Mouse (Mus musculus) heart, adult 2 months (tissue): Measurements from ENCODE around the gene Gsdma2. TPM values are rescaled to one million over a fixed set of nuclear protein-coding genes. Genes with fewer than 3 reads are reported as not detected.

ENCODE experiments used
- DNase-seq, 2 experiments: peaks; one replicate each; pipeline ENCODE4 v3.0.0; 2021
- H3K27ac ChIP-seq: fragments of 200-600 bp; 2 replicates; pipeline ENCODE4 v1.8.1; 2022
- H3K27me3 ChIP-seq: fragments of 200-500 bp; 2 replicates; pipeline ENCODE4 v1.6.1; 2012; ENCODE audit warnings: mild to moderate bottlenecking, low read length, inconsistent platforms, mixed read lengths; ENCODE audit not compliant: control insufficient read depth, insufficient read depth
- H3K36me3 ChIP-seq: fragments of 200-500 bp; 2 replicates; pipeline ENCODE4 v1.6.1; 2012; ENCODE audit warnings: low read length, inconsistent platforms; ENCODE audit not compliant: control insufficient read depth, insufficient read depth
- H3K4me1 ChIP-seq: fragments of 200-500 bp; 2 replicates; pipeline ENCODE4 v1.6.1; 2011; ENCODE audit warnings: low read length; ENCODE audit not compliant: control insufficient read depth, insufficient read depth
- H3K4me3 ChIP-seq: fragments of 200-600 bp; 2 replicates; pipeline ENCODE4 v1.8.1; 2022
- H3K79me2 ChIP-seq: fragments of 200-500 bp; replicated peaks from 2 replicates; pipeline ENCODE4 v1.6.1; 2012; ENCODE audit warnings: mild to moderate bottlenecking, inconsistent platforms, low read length, moderate library complexity, mixed read lengths; ENCODE audit not compliant: control insufficient read depth, insufficient read depth
- H3K9ac ChIP-seq: fragments of 200-500 bp; 2 replicates; pipeline ENCODE4 v1.6.1; 2012; ENCODE audit warnings: low read depth, mild to moderate bottlenecking, control low read depth, inconsistent platforms, low read length, mixed read lengths
- CTCF ChIP-seq: fragments of 200-600 bp; IDR thresholded peaks from 2 replicates; pipeline ENCODE4 v1.8.1; 2022; ENCODE audit warnings: antibody characterized with exemption, mild to moderate bottlenecking, moderate library complexity
- EP300 ChIP-seq: fragments of 200-500 bp; IDR thresholded peaks from 2 replicates; pipeline ENCODE4 v1.6.1; 2011; ENCODE audit warnings: low read depth, low read length, control low read depth; ENCODE audit not compliant: insufficient read depth
- POLR2A ChIP-seq: fragments of 200-500 bp; IDR thresholded peaks from 2 replicates; pipeline ENCODE4 v1.6.1; 2011; ENCODE audit warnings: mild to moderate bottlenecking, low read depth, low read length, control low read depth; ENCODE audit not compliant: insufficient read depth
- WGBS: fragments of 180-500 bp; shearing (Covaris S2); methylation state at CpG from one replicate; pipeline ENCODE4 v1.1.7; 2018; 5-methylcytosine and 5-hydroxymethylcytosine counted together
- intact Hi-C: fragments of 180-260 bp; cut with DNase I; formaldehyde crosslinking; loops from one replicate; pipeline ENCODE4 v1.15.1; 2025
- long read RNA-seq: library from polyadenylated mRNA; stranded (forward); transcript quantifications from one replicate; pipeline ENCODE4 v2.0.0, GENCODE M21; 2021
- polyA plus RNA-seq: library from polyadenylated mRNA; depleted of rRNA; stranded (reverse); fragments of >200 nt; gene quantifications from 2 replicates; pipeline ENCODE4 v1.2.3, GENCODE M21; 2012; rRNA removed
- total RNA-seq, 2 experiments: library from RNA; stranded (reverse); gene quantifications; 2 replicates each; pipeline ENCODE4 v1.2.3; 2021

The Gsdma2 gene
- total RNA-seq (not detected), polyA plus RNA-seq (not detected in 2 replicates)
- long read RNA-seq: 0 reads

DNA sequence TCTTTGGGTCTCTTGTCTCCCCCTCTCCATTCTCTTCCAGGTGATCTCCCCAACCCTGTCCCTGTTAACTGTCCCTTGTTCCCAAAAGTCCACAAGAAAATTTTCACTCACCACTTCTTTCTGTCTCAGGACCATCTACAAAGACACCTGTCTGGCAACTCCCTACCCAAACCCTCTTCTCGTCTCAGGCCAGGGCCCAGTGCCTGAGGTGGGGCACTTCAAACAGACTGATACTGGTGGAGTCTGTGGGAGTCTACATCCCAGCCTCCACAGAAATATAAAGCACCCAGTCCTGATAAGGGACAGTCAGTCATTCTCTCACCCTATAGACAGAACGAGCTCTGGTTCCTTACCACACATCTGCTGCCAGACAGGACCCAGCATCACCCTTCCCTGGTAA lies at the start of gene Gsdma2:
TSS of gene Gsdma2 (plus strand) at position 301 of the 400 bp plus-strand sequence.
- intact Hi-C loops: no loop called here
- no peaks in the 10 kb centered on the region for H3K27me3 ChIP-seq
- WGBS: 38% methylated on average over 2 of the region's 2 CpGs
- no peaks in the 10 kb centered on the region for H3K4me1 ChIP-seq
- DNase-seq: no peak
- H3K4me3 ChIP-seq: no peak within 1 kb of the TSS
- no peak for TF ChIP-seq POLR2A
- TF ChIP-seq CTCF: no peak
- TF ChIP-seq EP300: no peak
- H3K9ac ChIP-seq: no peak within 1 kb of the TSS
- H3K27ac ChIP-seq: no peak within 1 kb of the TSS
- no peaks in the 10 kb centered on the region for H3K36me3 ChIP-seq
- no peaks in the 10 kb centered on the region for H3K79me2 ChIP-seq

GRCm38 (mm10) chr11:98597363-98597762 lies 49.2 kb upstream of the Gsdma2 start:
- Histone ChIP-seq H3K9ac (no peak overlapping the region), H3K27ac (no peak overlapping the region), H3K4me3 (no peak overlapping the region), H3K79me2 (no peaks in the 10 kb centered on the region), H3K27me3 (no peaks in the 10 kb centered on the region), H3K4me1 (no peaks in the 10 kb centered on the region), H3K36me3 (no peaks in the 10 kb centered on the region)
- 25% methylated on average over 6 of the region's 6 CpGs for WGBS
- TF ChIP-seq EP300 (peak; percentile 67; the same call in 1 of the 2 replicates), POLR2A (no peak), CTCF (peak; percentile 79)
- intact Hi-C loops: loop anchor here (2.0 to 5.0 kb wide), 2 partner anchors 47 to 255 kb away; partner anchors contain the start of gene Zpbp2
- peak in 1 of 2 experiments; percentile 65 for DNase-seq

- 81% methylated on average over 8 of the region's 8 CpGs for WGBS
- no peak within 1 kb of the TSS for H3K27ac ChIP-seq
- intact Hi-C loops: loop anchor here (2.0 to 5.0 kb wide), 2 partner anchors 47 to 256 kb away; partner anchors contain the start of gene Zpbp2
- no peaks in the 10 kb centered on the region for H3K36me3 ChIP-seq
- no peak for TF ChIP-seq POLR2A
- no peak for TF ChIP-seq CTCF
- no peak for TF ChIP-seq EP300
- H3K79me2 ChIP-seq: no peaks in the 10 kb centered on the region
- H3K4me1 ChIP-seq: no peaks in the 10 kb centered on the region
- no peaks in the 10 kb centered on the region for H3K27me3 ChIP-seq
- no peak for DNase-seq
- H3K4me3 ChIP-seq: no peak within 1 kb of the TSS
- no peak within 1 kb of the TSS for H3K9ac ChIP-seq
These were observed 48.6 kb upstream of the Gsdma2 start, which contains the start of gene Lrrc3c for GRCm38 (mm10) chr11:98597991-98598390. Gene Lrrc3c (plus strand): TSS chr11:98598291.

DNA sequence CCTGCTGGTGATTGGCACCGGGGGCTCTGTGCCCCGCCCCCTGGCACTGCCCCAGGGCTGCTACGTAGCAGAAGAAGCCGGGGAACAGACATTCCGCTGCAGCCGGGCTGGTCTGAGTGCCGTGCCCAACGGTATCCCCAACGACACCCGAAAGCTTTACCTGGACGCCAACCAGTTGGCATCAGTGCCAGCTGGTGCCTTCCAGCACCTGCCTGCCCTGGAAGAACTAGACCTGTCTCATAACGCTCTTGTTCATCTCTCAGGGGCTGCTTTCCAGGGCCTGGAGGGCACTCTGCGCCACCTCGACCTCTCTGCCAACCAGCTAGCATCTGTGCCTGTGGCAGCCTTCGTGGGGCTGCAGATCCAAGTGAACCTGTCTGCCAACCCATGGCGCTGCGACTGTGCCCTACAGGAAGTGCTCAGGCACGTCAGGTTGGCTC lies 47.7 kb upstream of the Gsdma2 start:
- intact Hi-C loops: loop anchor here (5.0 kb wide), 1 partner anchor 257 kb away; no protein-coding TSS in a partner anchor
- Histone ChIP-seq H3K4me1 (no peaks in the 10 kb centered on the region), H3K27me3 (no peaks in the 10 kb centered on the region), H3K36me3 (no peaks in the 10 kb centered on the region), H3K27ac (no peak overlapping the region), H3K9ac (no peak overlapping the region), H3K79me2 (no peaks in the 10 kb centered on the region), H3K4me3 (no peak overlapping the region)
- 42% methylated on average over 18 of the region's 18 CpGs for WGBS
- no peak for TF ChIP-seq EP300
- TF ChIP-seq CTCF: no peak
- TF ChIP-seq POLR2A: no peak
- DNase-seq: no peak

DNA sequence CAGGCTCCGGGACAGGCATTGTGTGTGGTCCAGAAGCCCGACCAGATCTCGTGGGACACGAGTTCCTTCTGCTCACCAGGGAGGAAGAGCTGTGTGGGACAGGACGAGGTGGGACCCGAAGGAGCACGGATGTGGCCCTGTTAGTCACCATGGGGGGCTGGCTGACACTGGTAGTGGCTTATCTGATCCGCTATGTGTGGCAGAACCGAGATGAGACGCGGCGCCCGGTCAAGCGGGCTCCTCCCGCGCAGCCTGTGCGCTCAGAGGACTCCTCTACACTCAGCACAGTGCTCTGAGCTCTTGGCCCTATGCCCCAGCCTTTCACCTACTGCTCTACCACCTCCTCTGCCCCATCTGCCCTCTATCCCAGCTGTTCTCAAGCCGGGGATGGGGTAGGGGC lies 47.3 kb upstream of the Gsdma2 start:
- H3K9ac ChIP-seq: no peak overlapping the region
- no peaks in the 10 kb centered on the region for H3K36me3 ChIP-seq
- no peak overlapping the region for H3K27ac ChIP-seq
- H3K4me1 ChIP-seq: no peaks in the 10 kb centered on the region
- WGBS: 13% methylated on average over 18 of the region's 18 CpGs
- TF ChIP-seq CTCF: no peak
- no peak for TF ChIP-seq POLR2A
- no peak for TF ChIP-seq EP300
- no peaks in the 10 kb centered on the region for H3K27me3 ChIP-seq
- no peak overlapping the region for H3K4me3 ChIP-seq
- no peak for DNase-seq
- no peaks in the 10 kb centered on the region for H3K79me2 ChIP-seq
- intact Hi-C loops: loop anchor here (5.0 kb wide), 1 partner anchor 257 kb away; no protein-coding TSS in a partner anchor

DNA sequence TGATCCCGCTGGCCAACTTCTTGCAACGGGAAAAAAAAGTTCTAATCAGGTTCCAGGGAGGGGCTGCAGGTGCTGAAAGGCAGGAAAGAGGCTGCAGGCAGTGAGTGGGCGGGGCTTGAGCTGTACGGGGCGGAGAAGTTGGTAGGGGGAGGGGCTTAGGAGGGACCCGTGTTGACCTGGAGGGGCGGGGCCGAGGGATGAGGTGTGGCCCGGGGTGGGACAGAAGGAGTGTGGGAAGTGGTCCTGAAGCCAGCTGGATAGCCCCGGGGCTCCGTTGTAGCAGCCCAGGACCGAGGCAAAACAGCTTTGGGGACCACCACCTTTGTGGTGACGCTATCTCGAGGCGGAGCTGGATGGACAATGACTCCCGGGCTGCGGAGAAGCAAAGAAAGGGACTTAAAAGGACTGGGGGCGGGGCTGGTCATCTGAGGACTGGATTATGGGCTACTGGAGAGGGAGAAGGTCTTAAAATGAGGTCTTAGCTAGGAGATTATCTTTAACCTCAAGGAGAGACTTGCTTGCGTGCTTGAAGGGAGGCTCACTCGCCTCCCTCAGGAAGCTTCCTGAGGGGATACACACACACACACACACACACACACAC lies 44.4 kb upstream of the Gsdma2 start:
- Histone ChIP-seq H3K27me3 (no peaks in the 10 kb centered on the region), H3K4me3 (no peak overlapping the region), H3K9ac (no peak overlapping the region), H3K79me2 (no peaks in the 10 kb centered on the region), H3K36me3 (no peaks in the 10 kb centered on the region), H3K4me1 (no peaks in the 10 kb centered on the region), H3K27ac (no peak overlapping the region)
- 4% methylated on average over 20 of the region's 20 CpGs for WGBS
- no peak for DNase-seq
- intact Hi-C loops: no loop called here
- TF ChIP-seq CTCF (no peak), POLR2A (no peak), EP300 (no peak)
